Mouse (Mus musculus) hindbrain, embryonic 16.5 days (tissue): ENCODE data around the gene Fpr-rs7. TPM values are rescaled to one million over a fixed set of nuclear protein-coding genes. Genes with fewer than 3 reads are reported as not detected.

ENCODE experiments used
- ATAC-seq: fragments of 200-750 bp; cut with Nextera tagmentation; 2 replicates; pipeline ENCODE4 v1.8.0; 2017; ENCODE audit warnings: moderate TSS enrichment, moderate library complexity
- H3K27ac ChIP-seq: fragments of 300-500 bp; sonication (generic); 2 replicates; pipeline ENCODE4 v1.5.1; 2014; ENCODE audit warnings: low read depth, mild to moderate bottlenecking, control low read depth, low read length, moderate library complexity
- H3K27me3 ChIP-seq: fragments of 300-500 bp; sonication (generic); replicated peaks from 2 replicates; pipeline ENCODE4 v1.6.1; 2014; ENCODE audit warnings: low read length; ENCODE audit not compliant: control insufficient read depth, insufficient read depth
- H3K36me3 ChIP-seq: fragments of 300-500 bp; sonication (generic); 2 replicates; pipeline ENCODE4 v1.6.1; 2014; ENCODE audit warnings: mild to moderate bottlenecking, low read length, moderate library complexity, mixed read lengths; ENCODE audit not compliant: control insufficient read depth, insufficient read depth
- H3K4me1 ChIP-seq: fragments of 300-500 bp; sonication (generic); 2 replicates; pipeline ENCODE4 v1.6.1; 2014; ENCODE audit warnings: low read depth, low read length; ENCODE audit not compliant: control insufficient read depth, insufficient read depth
- H3K4me2 ChIP-seq: fragments of 300-500 bp; sonication (generic); 2 replicates; pipeline ENCODE4 v1.6.1; 2014; ENCODE audit warnings: mild to moderate bottlenecking, low read length, control low read depth, moderate library complexity
- H3K4me3 ChIP-seq: fragments of 300-500 bp; sonication (generic); 2 replicates; pipeline ENCODE4 v1.5.1; 2014; ENCODE audit warnings: mild to moderate bottlenecking, low read length, control low read depth, moderate library complexity
- H3K9ac ChIP-seq: fragments of 300-500 bp; sonication (generic); 2 replicates; pipeline ENCODE4 v1.6.1; 2014; ENCODE audit warnings: low read depth, mild to moderate bottlenecking, control low read depth, low read length, moderate library complexity
- H3K9me3 ChIP-seq: fragments of 300-500 bp; sonication (generic); 2 replicates; pipeline ENCODE4 v1.6.1; 2014; ENCODE audit warnings: mild to moderate bottlenecking, low read length, moderate library complexity; ENCODE audit not compliant: control insufficient read depth
- WGBS: fragments of 180-500 bp; shearing (Covaris S2); extraction: QIAGEN DNeasy Blood & Tissue Kit; methylation state at CpG from one replicate; pipeline ENCODE4 v1.1.7; 2014; 5-methylcytosine and 5-hydroxymethylcytosine counted together
- polyA plus RNA-seq: library from polyadenylated mRNA; unstranded; fragments of >200 nt; fragmentation: Nextera tagmentation; extraction: Ambion mirVana; gene quantifications from 2 replicates; pipeline ENCODE4 v1.2.1, GENCODE M21; 2015

The Fpr-rs7 gene
- polyA plus RNA-seq = not detected in 2 replicates

DNA sequence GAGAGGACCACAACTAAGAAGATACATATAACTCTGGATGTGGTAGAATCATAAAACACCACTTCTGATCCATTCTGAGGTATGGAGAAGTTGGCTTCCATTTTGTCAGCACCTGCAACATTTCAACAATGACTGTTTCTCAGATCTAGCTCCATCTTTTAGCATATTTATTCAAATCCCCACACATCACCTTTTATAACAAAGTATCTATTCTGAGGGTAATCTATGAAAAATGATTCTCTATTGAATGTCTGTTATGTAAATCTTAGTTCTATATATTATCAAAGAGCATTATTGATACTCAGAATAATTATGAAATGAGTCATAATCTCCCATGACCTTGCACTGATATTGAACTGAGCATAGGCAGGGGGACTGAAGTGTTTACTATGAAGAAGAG lies at the start of gene Fpr-rs7:
Gene Fpr-rs7, minus strand, starts transcription at position 101 of the 400 bp plus-strand sequence.
- Histone ChIP-seq H3K4me2 (no peak within 1 kb of the TSS), H3K9ac (no peak within 1 kb of the TSS), H3K9me3 (peaks cover 11% of the 10 kb centered on the region), H3K27ac (no peak within 1 kb of the TSS), H3K4me3 (no peak within 1 kb of the TSS), H3K4me1 (no peaks in the 10 kb centered on the region), H3K36me3 (no peaks in the 10 kb centered on the region), H3K27me3 (no peaks in the 10 kb centered on the region)
- ATAC-seq = no peak

DNA sequence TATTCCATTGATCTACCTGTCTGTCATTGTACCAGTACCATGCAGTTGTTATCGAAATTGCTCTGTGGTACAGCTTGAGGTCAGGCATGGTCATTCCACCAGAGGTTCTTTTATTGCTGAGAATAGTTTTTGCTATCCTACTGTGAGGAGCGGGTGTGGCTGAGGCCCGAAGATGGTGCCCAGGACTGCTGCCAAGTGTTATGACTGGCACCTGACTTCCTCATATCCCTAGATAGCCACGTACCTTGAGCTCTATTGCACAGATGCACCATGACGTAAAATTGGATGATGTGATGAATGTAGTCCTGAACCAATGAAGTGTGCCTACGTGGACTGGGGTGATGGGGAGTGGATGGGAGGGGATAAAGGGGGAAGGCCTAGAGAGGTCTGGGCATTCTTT lies 39.9 kb downstream of the Fpr-rs7 start:
- Histone ChIP-seq H3K4me3 (no peak overlapping the region), H3K27me3 (no peaks in the 10 kb centered on the region), H3K4me1 (no peaks in the 10 kb centered on the region), H3K4me2 (no peak overlapping the region), H3K27ac (no peak overlapping the region), H3K9ac (no peak overlapping the region), H3K9me3 (peaks cover 9% of the 10 kb centered on the region), H3K36me3 (no peaks in the 10 kb centered on the region)
- ATAC-seq = no peak
- 83% methylated on average over 6 of the region's 6 CpGs for WGBS

DNA sequence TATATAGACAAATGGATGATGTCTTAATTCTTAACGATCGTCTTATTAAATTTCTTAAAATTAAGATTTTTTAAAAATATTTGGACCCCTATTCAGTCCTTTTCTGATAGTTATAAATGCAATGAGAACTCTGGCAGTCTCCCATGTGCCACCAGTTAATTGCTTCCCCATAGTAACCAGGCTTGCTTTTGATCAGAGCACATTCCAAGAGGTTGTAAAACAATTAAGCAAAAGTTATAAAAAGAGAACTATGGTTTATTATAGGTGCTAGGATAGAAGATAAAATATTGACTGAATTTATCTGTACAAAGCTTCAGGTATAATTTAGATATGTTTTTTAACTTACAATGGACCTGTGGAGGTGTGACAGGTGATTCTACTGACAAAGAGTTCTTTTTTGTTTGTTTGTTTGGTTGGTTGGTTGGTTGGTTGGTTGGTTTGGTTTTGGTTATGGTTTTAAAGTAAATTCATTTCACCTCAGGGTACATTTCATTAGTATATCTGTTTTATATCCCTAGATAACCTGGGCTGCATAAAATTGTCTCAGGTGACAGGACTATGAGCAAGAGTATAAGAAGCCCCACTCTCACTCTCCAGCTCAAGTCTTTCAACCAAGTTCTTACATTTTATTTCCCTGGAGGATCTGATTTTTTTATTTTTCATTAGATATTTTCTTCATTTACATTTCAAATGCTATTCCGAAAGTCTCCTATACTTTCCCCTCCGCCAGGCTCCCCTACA lies 42.2 kb downstream of the Fpr-rs7 start:
- H3K27me3 ChIP-seq = no peaks in the 10 kb centered on the region
- H3K9ac ChIP-seq = no peak overlapping the region
- H3K9me3 ChIP-seq = peaks cover 3% of the 10 kb centered on the region
- no peak overlapping the region for H3K4me3 ChIP-seq
- no peak for ATAC-seq
- H3K27ac ChIP-seq = no peak overlapping the region
- no peak overlapping the region for H3K4me2 ChIP-seq
- H3K4me1 ChIP-seq = no peaks in the 10 kb centered on the region
- 98% methylated on average over 4 of the region's 4 CpGs for WGBS
- no peaks in the 10 kb centered on the region for H3K36me3 ChIP-seq

Other genes with a start within 250 kb of the Fpr-rs7 start
- gene Vmn2r104, start 65.9 kb downstream of the Fpr-rs7 start, polyA plus RNA-seq = not detected in 2 replicates
- gene Fpr-rs6, start 68.9 kb upstream of the Fpr-rs7 start, polyA plus RNA-seq = not detected in 2 replicates
- not detected in 2 replicates for gene Vmn2r105, start 120.8 kb upstream of the Fpr-rs7 start, polyA plus RNA-seq
- gene Vmn2r106, start 171.3 kb upstream of the Fpr-rs7 start, polyA plus RNA-seq = not detected in 2 replicates
- gene Vmn2r107, start 231.0 kb upstream of the Fpr-rs7 start, polyA plus RNA-seq = not detected in 2 replicates